Mouse (Mus musculus) hindbrain, embryonic 14.5 days (tissue): ENCODE results near the gene S100a7a. TPM values are rescaled to one million over a fixed set of nuclear protein-coding genes. Genes with fewer than 3 reads are reported as not detected.

Source experiments
- ATAC-seq: fragments of 200-750 bp; cut with Nextera tagmentation; 2 replicates; pipeline ENCODE4 v1.8.0; 2017; ENCODE audit warnings: moderate number of reproducible peaks, mild to moderate bottlenecking, moderate TSS enrichment, moderate library complexity; ENCODE audit not compliant: low FRiP score
- DNase-seq: peaks from one replicate; pipeline ENCODE4 v3.0.0-alpha.2; 2015; ENCODE audit warnings: low spot score
- H3K27ac ChIP-seq: fragments of 300-500 bp; sonication (generic); 2 replicates; pipeline ENCODE4 v1.5.1; 2014; ENCODE audit warnings: mild to moderate bottlenecking, moderate library complexity
- H3K27me3 ChIP-seq: fragments of 300-500 bp; sonication (generic); 2 replicates; pipeline ENCODE4 v1.6.1; 2014; ENCODE audit warnings: mild to moderate bottlenecking, low read length, mixed read lengths; ENCODE audit not compliant: control insufficient read depth, insufficient read depth
- H3K36me3 ChIP-seq: fragments of 300-500 bp; sonication (generic); replicated peaks from 2 replicates; pipeline ENCODE4 v1.6.1; 2014; ENCODE audit not compliant: control insufficient read depth, insufficient read depth
- H3K4me1 ChIP-seq: fragments of 300-500 bp; sonication (generic); replicated peaks from 2 replicates; pipeline ENCODE4 v1.6.1; 2014; ENCODE audit warnings: antibody characterized with exemption, low read length, mixed read lengths; ENCODE audit not compliant: control insufficient read depth, insufficient read depth
- H3K4me2 ChIP-seq: fragments of 300-500 bp; sonication (generic); replicated peaks from 2 replicates; pipeline ENCODE4 v1.6.1; 2014; ENCODE audit warnings: mild to moderate bottlenecking, moderate library complexity
- H3K4me3 ChIP-seq: fragments of 300-500 bp; sonication (generic); replicated peaks from 2 replicates; pipeline ENCODE4 v1.5.1; 2014; ENCODE audit warnings: mild to moderate bottlenecking, low read length
- H3K9ac ChIP-seq: fragments of 300-500 bp; sonication (generic); 2 replicates; pipeline ENCODE4 v1.6.1; 2014
- H3K9me3 ChIP-seq: fragments of 300-500 bp; sonication (generic); 2 replicates; pipeline ENCODE4 v1.6.1; 2016; ENCODE audit warnings: low read length; ENCODE audit not compliant: control insufficient read depth
- WGBS: fragments of 180-500 bp; shearing (Covaris S2); extraction: QIAGEN DNeasy Blood & Tissue Kit; methylation state at CpG from one replicate; pipeline ENCODE4 v1.1.7; 2014; 5-methylcytosine and 5-hydroxymethylcytosine counted together
- polyA plus RNA-seq: library from polyadenylated mRNA; unstranded; fragments of >200 nt; fragmentation: Nextera tagmentation; extraction: Ambion mirVana; gene quantifications from 2 replicates; pipeline ENCODE4 v1.2.1, GENCODE M21; 2014

The S100a7a gene
- polyA plus RNA-seq: not detected in 2 replicates

GRCm38 (mm10) chr3:90653717-90654116 lies at the start of gene S100a7a:
Gene S100a7a (plus strand): TSS chr3:90654017.
- Histone ChIP-seq H3K9ac (no peak within 1 kb of the TSS), H3K4me2 (no peak within 1 kb of the TSS), H3K36me3 (no peaks in the 10 kb centered on the region), H3K9me3 (no peaks in the 10 kb centered on the region), H3K27ac (no peak within 1 kb of the TSS), H3K4me1 (no peaks in the 10 kb centered on the region), H3K27me3 (no peaks in the 10 kb centered on the region), H3K4me3 (no peak within 1 kb of the TSS)
- ATAC-seq: no peak
- no peak for DNase-seq

DNA sequence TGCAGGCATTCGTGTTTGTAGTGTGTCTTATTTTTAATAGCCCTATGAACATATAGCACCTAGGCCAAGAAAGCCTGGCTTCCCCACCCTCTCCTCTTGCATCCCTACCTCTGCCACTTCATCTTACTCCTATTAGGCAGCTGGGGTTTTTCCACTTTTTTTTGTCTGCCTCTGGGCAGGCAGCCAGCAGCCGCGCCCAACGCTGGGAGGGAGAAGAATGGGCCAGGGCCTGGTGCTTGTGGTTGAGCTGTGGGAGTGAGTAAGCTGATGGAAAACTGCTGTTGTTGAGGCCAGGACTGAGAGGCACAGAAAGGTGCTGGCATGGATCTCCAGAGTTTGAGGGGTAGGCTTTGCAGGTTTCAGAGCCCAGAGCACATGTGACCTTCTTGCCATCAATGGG lies 49.4 kb upstream of the S100a7a start:
- no peaks in the 10 kb centered on the region for H3K27me3 ChIP-seq
- 48% methylated on average over 4 of the region's 4 CpGs for WGBS
- no peaks in the 10 kb centered on the region for H3K36me3 ChIP-seq
- ATAC-seq (peak; percentile 53; the same call in 1 of the 2 replicates), DNase-seq (peak; percentile 66)
- H3K27ac ChIP-seq: no peak overlapping the region
- H3K9me3 ChIP-seq: no peaks in the 10 kb centered on the region
- no peak overlapping the region for H3K4me3 ChIP-seq
- no peak overlapping the region for H3K4me2 ChIP-seq
- H3K4me1 ChIP-seq: 0 out of 2 replicates have a peak, but pooled peaks cover 5% of the 10 kb centered on the region
- no peak overlapping the region for H3K9ac ChIP-seq

GRCm38 (mm10) chr3:90605049-90605448 lies 48.8 kb upstream of the S100a7a start:
- no peak overlapping the region for H3K4me2 ChIP-seq
- ATAC-seq (no peak), DNase-seq (no peak)
- H3K27me3 ChIP-seq: no peaks in the 10 kb centered on the region
- 0 out of 2 replicates have a peak, but pooled peaks cover 5% of the 10 kb centered on the region for H3K4me1 ChIP-seq
- no peak overlapping the region for H3K9ac ChIP-seq
- H3K36me3 ChIP-seq: no peaks in the 10 kb centered on the region
- no peak overlapping the region for H3K27ac ChIP-seq
- WGBS: 82% methylated on average over 3 of the region's 3 CpGs
- no peak overlapping the region for H3K4me3 ChIP-seq
- H3K9me3 ChIP-seq: no peaks in the 10 kb centered on the region

- DNase-seq (no peak), ATAC-seq (no peak)
- 96% methylated on average over 2 of the region's 2 CpGs for WGBS
- Histone ChIP-seq H3K9me3 (no peaks in the 10 kb centered on the region), H3K4me1 (0 out of 2 replicates have a peak, but pooled peaks cover 5% of the 10 kb centered on the region), H3K9ac (no peak overlapping the region), H3K27ac (no peak overlapping the region), H3K4me3 (no peak overlapping the region), H3K36me3 (no peaks in the 10 kb centered on the region), H3K27me3 (no peaks in the 10 kb centered on the region), H3K4me2 (no peak overlapping the region)
Measured at GRCm38 (mm10) chr3:90605736-90606135, 48.1 kb upstream of the S100a7a start.

GRCm38 (mm10) chr3:90606185-90606584 lies 47.6 kb upstream of the S100a7a start:
- ATAC-seq (no peak), DNase-seq (no peak)
- H3K4me3 ChIP-seq: no peak overlapping the region
- no peaks in the 10 kb centered on the region for H3K27me3 ChIP-seq
- 93% methylated on average over 6 of the region's 6 CpGs for WGBS
- no peaks in the 10 kb centered on the region for H3K36me3 ChIP-seq
- no peak overlapping the region for H3K9ac ChIP-seq
- no peak overlapping the region for H3K27ac ChIP-seq
- H3K4me2 ChIP-seq: no peak overlapping the region
- no peaks in the 10 kb centered on the region for H3K9me3 ChIP-seq
- H3K4me1 ChIP-seq: 0 out of 2 replicates have a peak, but pooled peaks cover 5% of the 10 kb centered on the region

DNA sequence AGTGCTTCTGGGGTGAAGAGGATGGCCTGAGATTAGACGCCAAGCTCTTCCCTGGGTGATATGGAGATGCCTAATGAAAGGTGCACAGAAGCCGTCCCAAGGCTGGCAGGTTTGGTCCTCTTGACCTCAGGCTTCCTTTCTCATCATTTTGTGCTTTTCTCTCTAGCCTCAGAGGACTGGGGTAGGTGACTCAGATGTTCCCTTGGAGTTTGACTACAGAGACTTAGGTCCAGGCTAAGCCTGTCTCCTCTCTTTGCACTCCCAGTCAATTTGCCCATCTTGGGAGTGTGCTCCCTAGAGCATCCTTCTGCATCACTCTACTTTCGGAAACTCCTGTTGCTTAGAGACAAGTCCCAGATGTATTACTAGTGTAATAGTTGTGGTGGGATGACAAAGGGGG lies 46.5 kb upstream of the S100a7a start:
- Histone ChIP-seq H3K27ac (no peak overlapping the region), H3K27me3 (no peaks in the 10 kb centered on the region), H3K9ac (no peak overlapping the region), H3K4me3 (no peak overlapping the region), H3K36me3 (no peaks in the 10 kb centered on the region), H3K4me1 (0 out of 2 replicates have a peak, but pooled peaks cover 5% of the 10 kb centered on the region), H3K9me3 (no peaks in the 10 kb centered on the region), H3K4me2 (no peak overlapping the region)
- no peak for ATAC-seq
- DNase-seq: no peak
- 86% methylated on average over 3 of the region's 3 CpGs for WGBS

DNA sequence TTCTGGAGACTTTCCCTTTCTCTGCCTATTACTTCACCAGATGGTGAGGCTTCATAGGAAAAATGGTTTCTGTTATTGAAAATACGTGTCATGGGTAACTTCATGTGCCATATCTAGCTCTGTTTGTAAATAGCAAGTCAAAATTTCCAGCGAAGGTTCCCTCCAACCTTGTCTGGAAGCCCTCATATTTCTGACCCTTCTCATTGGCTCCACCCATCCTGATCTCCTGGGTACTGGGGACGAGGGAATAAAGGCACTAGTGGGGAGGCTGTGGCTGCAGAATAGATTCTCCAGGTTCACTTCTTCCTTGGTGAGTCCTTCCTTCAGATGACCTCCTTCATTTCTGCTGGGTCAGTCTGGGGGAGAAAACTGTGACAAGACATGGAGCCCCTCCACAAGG lies 45.6 kb upstream of the S100a7a start, which contains the start of gene S100a5:
TSS of gene S100a5 (plus strand) at position 301 of the 400 bp plus-strand sequence.
- DNase-seq: no peak

DNA sequence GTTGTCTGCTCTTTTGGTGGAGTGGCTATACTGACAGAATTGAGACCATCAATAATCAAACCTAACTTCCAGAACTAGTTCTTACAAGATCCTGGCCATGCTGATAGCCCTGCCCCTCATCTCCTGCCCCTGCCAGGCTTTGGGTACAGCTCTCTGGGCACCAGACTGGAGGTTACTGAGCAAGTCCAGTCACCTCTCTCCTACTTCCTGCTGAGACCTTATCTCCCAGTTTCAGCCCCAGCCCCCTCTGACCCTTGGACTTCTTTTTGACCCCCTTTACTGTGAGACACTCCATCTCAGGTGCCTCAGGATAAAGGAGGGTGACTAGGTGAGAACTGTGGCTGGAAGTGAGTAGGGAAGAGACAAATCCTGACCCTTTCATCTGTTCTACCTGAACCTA lies 44.7 kb upstream of the S100a7a start:
- no peak overlapping the region for H3K4me3 ChIP-seq
- 0 out of 2 replicates have a peak, but pooled peaks cover 5% of the 10 kb centered on the region for H3K4me1 ChIP-seq
- ATAC-seq: no peak
- no peak overlapping the region for H3K9ac ChIP-seq
- DNase-seq: no peak
- no peak overlapping the region for H3K27ac ChIP-seq
- H3K4me2 ChIP-seq: no peak overlapping the region
- 0 out of 2 replicates have a peak, but pooled peaks cover 4% of the 10 kb centered on the region for H3K27me3 ChIP-seq
- no peaks in the 10 kb centered on the region for H3K9me3 ChIP-seq
- no peaks in the 10 kb centered on the region for H3K36me3 ChIP-seq

More for the DNA sequence above, 45.6 kb upstream of the S100a7a start, which contains the start of gene S100a5:
- 68% methylated on average over 3 of the region's 3 CpGs for WGBS
- no peak within 1 kb of the TSS for H3K4me3 ChIP-seq
- H3K9me3 ChIP-seq: no peaks in the 10 kb centered on the region
- no peaks in the 10 kb centered on the region for H3K36me3 ChIP-seq
- H3K27ac ChIP-seq: no peak within 1 kb of the TSS
- no peak within 1 kb of the TSS for H3K9ac ChIP-seq
- no peak for ATAC-seq
- H3K27me3 ChIP-seq: no peaks in the 10 kb centered on the region
- no peak within 1 kb of the TSS for H3K4me2 ChIP-seq
- 0 out of 2 replicates have a peak, but pooled peaks cover 5% of the 10 kb centered on the region for H3K4me1 ChIP-seq

DNA sequence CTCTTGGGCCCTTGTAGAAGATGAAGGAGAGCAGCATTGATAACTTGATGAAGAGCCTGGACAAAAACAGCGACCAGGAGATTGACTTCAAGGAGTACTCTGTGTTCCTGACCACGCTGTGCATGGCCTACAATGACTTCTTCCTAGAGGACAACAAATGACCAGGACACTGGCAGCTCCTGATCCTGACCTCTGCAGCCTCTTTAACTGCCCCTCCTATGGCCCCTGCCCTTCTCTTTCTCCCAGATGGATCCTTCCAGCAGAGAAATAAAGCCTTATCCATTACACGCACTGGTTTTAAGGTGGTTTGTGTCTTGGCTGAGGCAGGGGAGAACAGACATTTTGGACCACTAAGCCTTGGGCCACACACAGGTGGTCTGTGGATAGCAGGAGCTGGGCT lies 42.3 kb upstream of the S100a7a start:
- Histone ChIP-seq H3K4me2 (no peak overlapping the region), H3K4me1 (no peaks in the 10 kb centered on the region), H3K4me3 (no peak overlapping the region), H3K9ac (no peak overlapping the region), H3K27ac (no peak overlapping the region), H3K9me3 (no peaks in the 10 kb centered on the region), H3K27me3 (0 out of 2 replicates have a peak, but pooled peaks cover 4% of the 10 kb centered on the region), H3K36me3 (no peaks in the 10 kb centered on the region)
- 85% methylated on average over 3 of the region's 3 CpGs for WGBS
- no peak for ATAC-seq
- no peak for DNase-seq

- no peak overlapping the region for H3K4me2 ChIP-seq
- DNase-seq (no peak), ATAC-seq (no peak)
- 75% methylated on average over 4 of the region's 4 CpGs for WGBS
- H3K9ac ChIP-seq: no peak overlapping the region
- no peaks in the 10 kb centered on the region for H3K36me3 ChIP-seq
- no peak overlapping the region for H3K4me3 ChIP-seq
- no peaks in the 10 kb centered on the region for H3K9me3 ChIP-seq
- H3K27ac ChIP-seq: no peak overlapping the region
- H3K4me1 ChIP-seq: no peaks in the 10 kb centered on the region
- 0 out of 2 replicates have a peak, but pooled peaks cover 4% of the 10 kb centered on the region for H3K27me3 ChIP-seq
Measured at GRCm38 (mm10) chr3:90612061-90612460, 41.8 kb upstream of the S100a7a start.
